Mouse (Mus musculus): ENCODE measurements around the gene Ctsw. TPM values are rescaled to one million over a fixed set of nuclear protein-coding genes. Genes with fewer than 3 reads are reported as not detected.
A peak's percentile ranks its signal among the peaks of the same experiment; 100 is the strongest.

The Ctsw gene
- total RNA-seq, 2 experiments from 2014 or later = not detected

- intact Hi-C loops (cut with DNase I) = no loop called here
- no peak for DNase-seq
Observed at GRCm38 (mm10) chr19:5444954-5445353, 23.4 kb downstream of the Ctsw start.

DNA sequence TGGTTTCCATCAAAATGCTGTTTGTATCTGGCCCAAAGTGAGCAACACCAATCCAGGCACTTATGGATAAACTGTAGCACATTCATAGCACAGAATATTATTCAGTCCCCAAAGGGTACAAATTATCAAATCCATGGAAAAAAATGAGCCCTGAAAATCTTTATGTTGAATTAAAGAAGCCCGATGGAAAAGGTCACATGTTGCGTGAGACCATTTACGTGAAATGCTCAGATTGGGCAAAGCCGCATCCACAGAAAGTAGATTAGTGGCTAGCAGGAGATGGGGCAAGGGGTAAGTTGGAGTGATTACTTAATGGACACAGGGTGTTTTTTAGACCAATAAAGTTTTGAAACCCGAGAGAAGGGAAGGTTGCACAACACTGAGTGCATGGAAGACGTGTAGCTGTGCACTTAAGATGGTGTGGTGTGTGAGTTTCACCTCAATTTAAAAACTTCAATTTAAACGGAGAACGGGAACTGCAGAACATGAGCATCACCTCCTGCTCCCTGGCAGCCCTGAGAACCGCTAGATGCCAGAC is 23.9 kb downstream of the Ctsw start:
- intact Hi-C loops (cut with DNase I) = no loop called here
- no peak for DNase-seq

- intact Hi-C loops (cut with DNase I) = loop anchor here (5.0 kb wide), 1 partner anchor 53 kb away; the partner anchor contains the start of gene Mus81
- DNase-seq = no peak
Observed at GRCm38 (mm10) chr19:5433951-5434350, 34.4 kb downstream of the Ctsw start.

GRCm38 (mm10) chr19:5432992-5433852 is 35.1 kb downstream of the Ctsw start:
- intact Hi-C loops (cut with DNase I) = loop anchor here (5.0 kb wide), 1 partner anchor 54 kb away; the partner anchor contains the start of gene Mus81
- DNase-seq = no peak

GRCm38 (mm10) chr19:5431911-5432464 is 36.3 kb downstream of the Ctsw start:
- no peak for DNase-seq
- intact Hi-C loops (cut with DNase I) = loop anchor here (5.0 kb wide), 1 partner anchor 55 kb away; the partner anchor contains the start of gene Mus81

- no peak for DNase-seq
- intact Hi-C loops (cut with DNase I) = loop anchor here (5.0 kb wide), 1 partner anchor 57 kb away; the partner anchor contains the start of gene Mus81
Observed at GRCm38 (mm10) chr19:5430408-5430807, 37.9 kb downstream of the Ctsw start.

DNA sequence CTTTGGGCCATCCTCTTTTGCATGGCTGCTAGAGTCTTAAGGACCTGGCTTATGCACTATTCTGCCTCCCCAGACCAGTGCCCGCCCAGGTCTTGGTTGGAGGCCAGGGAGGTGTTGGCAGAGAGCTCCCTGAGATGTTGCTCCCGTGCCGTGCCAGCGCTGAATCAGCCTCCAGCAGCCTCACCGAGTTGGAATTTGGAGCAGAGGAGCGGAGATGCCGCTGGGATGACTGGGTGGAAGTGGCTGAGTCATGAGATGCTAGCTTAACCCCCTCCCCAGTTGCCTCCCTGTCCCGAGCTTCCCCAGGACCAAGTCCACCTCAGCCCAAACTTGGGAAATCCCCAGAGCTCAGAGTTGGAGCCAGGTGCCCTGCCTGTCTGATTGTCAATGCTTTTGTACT is 38.5 kb downstream of the Ctsw start:
- intact Hi-C loops (cut with DNase I) = loop anchor here (5.0 kb wide), 1 partner anchor 57 kb away; the partner anchor contains the start of gene Mus81
- peak; percentile 75 to 77 for DNase-seq

GRCm38 (mm10) chr19:5429219-5429618 is 39.1 kb downstream of the Ctsw start:
- intact Hi-C loops (cut with DNase I) = no loop called here
- DNase-seq = no peak

GRCm38 (mm10) chr19:5428083-5428482 is 40.2 kb downstream of the Ctsw start:
- intact Hi-C loops (cut with DNase I) = no loop called here
- no peak for DNase-seq

DNA sequence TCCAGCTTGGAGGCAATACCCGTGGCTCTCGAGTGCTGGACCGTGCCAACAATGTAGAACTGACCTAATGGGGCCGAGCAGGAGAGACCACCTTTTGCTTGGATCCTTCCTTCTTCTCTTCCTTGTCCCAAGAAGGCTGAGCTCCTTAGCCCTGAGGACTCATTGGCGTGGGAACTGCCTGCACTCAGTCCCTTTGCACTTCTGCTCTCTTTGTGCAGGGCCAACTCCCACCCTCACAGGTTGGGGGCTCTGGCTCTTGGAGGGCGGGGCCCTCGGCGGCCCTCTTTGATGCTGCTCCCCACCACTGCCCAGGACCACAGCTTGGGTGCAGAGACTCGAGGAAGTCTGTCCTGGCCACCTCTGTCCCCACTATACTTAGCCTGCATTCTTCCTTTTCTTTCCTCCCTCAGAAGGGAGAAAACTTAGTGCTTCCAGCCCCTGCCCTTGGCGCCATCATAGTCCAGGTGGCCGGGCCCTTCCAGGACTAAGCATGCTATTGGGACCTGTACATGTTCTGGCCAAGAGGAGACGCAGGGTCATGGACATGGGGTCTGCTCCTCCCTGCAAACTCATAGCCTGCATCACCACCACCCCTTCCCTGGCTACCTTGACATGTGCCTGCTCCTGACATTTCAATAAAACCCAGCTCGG is 41.5 kb downstream of the Ctsw start:
- intact Hi-C loops (cut with DNase I) = no loop called here
- DNase-seq = no peak

DNA sequence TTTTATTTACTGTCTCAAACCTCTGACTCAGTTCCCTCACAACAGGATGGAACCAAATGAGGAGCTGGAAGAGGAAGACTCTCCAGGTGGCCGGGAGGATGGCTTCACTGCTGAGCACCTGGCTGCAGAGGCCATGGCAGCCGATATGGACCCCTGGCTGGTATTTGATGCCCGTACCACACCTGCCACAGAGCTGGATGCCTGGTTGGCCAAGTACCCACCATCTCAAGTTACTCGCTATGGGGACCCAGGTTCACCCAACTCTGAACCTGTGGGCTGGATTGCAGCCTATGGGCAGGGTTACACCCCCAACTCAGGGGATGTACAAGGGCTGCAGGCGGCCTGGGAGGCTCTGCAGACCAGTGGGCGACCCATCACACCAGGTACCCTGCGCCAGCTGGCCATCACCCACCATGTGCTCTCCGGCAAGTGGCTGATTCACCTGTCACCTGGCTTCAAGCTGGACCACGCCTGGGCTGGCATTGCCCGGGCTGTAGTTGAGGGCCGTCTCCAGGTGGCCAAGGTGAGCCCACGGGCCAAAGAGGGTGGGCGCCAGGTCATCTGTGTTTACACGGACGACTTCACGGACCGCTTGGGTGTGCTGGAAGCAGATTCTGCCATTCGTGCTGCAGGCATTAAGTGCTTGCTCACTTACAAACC is 42.3 kb downstream of the Ctsw start:
- intact Hi-C loops (cut with DNase I) = no loop called here
- no peak for DNase-seq

DNA sequence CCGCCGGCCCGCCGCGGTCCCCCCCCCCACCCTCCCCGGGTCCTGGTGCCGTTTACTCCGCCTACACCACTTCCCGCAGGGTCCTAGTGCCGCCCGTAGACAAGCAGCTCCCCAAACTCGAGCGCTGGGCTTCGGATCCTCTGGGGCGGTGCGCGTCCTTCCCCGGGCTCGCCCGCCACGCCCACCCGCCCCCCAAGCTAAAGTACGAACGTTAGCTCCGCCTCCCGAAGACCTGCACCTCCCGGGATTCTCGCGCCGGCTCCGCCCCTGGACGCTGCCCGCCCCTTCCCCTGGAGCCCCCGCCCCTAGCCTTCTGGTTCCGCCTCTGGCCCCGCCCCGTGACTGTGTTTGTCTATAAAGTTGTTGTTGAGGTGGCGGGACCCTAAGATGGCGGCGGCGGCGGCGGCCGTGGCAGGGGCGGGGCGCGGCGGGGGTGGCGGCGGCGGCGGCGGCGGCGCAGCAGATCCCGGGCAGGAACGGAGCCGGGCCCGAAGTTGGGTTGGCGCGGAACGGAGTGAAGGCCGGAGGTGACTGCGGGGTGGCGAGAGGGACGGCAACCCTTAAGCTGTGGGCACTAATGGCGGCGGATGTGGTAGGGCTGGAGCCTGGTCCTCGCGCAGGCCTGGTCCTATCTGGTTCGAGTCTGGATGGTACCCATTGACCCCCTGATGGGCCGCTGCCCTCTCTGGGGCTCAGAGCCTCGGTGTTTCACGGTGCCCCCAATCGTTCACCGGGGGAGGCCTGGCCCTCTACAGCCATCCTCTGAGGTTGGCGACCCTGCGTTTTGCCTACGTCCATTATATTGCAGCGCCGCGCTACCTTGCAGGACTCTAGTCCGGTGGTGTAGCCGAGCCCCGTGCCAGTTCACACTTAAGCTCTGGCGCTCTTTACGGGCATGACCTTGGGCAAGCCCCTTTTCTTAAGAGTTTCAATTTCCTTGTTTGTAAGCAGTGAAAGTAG is 43.2 kb downstream of the Ctsw start, which contains the start of the genes Drap1 and AI837181:
Gene Drap1 (minus strand): TSS at position 198 of the 960 bp plus-strand sequence.
Gene AI837181 (plus strand): TSS at position 363 of the 960 bp plus-strand sequence.
- intact Hi-C loops (cut with DNase I) = no loop called here
- DNase-seq = peak; percentile 90 to 95

DNA sequence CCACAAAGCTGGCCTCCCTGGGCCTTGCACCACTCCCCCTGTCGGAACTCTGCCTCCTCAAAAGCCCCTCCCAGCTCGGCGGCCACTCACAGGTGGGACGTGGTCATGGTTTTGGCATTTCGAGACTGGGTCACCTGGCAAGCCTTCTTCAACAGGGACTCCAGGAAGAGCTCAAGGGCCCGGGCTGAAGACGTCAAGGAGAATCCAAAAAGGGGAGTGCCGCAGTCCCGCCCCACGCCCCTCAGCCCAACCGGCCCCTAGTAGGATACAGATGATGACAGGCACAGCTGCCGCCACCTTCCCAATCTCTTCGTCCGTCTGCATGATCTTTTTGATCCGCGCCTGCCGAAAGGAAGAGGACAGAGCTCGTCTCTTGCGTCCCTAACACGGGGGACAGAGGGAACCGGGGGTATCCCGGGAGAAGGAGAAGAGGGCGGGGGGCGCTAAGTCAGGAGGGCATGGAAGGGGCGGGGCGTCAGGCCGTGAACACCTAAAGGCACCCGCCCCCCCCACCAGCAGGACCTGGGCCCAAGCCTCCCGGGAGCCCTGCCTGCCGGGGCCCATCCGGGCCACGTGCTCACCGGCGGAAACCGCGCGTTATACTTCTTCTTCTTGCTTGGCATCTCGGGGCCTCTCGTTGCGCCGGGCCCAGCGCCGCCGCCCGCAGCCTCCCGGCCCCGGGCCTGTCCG is 44.1 kb downstream of the Ctsw start:
- intact Hi-C loops (cut with DNase I) = no loop called here

GRCm38 (mm10) chr19:5423561-5423960 is 44.7 kb downstream of the Ctsw start:
- intact Hi-C loops (cut with DNase I) = no loop called here
- DNase-seq = no peak

More for the DNA sequence above, 44.1 kb downstream of the Ctsw start:
- DNase-seq = peak; percentile 65 to 73

- intact Hi-C loops (cut with DNase I) = no loop called here
- DNase-seq = no peak
Observed at GRCm38 (mm10) chr19:5422895-5423443, 45.3 kb downstream of the Ctsw start.

DNA sequence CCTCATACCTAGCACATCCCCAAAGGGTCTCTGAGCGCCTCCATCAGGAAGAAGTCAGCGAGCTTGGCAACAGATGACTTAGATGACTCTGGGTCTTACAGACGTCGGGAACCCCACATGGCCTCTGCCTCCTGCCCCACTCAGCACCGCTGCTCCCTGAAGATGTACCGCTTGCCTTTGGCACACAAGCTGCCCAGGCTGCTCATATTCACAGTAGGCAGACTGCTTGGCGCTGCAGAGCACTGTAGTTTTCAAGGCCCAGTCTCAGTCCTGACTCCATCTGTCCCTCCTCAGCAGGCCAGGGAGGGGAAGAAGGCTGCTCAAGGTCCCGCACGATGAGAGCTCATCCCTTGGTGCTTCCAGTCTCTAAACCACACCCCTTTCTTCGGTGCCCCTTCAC is 46.0 kb downstream of the Ctsw start:
- intact Hi-C loops (cut with DNase I) = no loop called here

DNA sequence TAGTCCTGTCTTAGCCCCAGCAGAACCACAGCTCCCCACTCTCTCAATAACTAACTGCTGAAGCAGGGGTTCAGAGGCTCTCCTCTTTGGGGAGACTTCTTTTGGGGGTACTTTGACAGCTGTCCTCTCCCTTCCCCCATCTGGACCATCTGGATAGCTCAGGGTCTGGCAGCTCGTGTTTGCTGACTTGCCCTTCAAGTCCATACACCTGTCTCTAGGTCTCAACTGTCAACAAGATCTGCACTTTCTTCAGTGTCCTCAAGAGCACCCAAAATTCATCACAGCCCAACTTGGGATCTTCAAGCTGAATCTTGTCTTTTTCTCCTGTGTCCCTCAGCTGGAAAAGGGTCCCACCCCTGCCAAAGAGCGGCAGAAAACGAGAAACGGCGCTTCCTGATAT is 46.5 kb downstream of the Ctsw start:
- DNase-seq = no peak
- intact Hi-C loops (cut with DNase I) = no loop called here

More for the DNA sequence above, 46.0 kb downstream of the Ctsw start:
- DNase-seq = no peak

DNA sequence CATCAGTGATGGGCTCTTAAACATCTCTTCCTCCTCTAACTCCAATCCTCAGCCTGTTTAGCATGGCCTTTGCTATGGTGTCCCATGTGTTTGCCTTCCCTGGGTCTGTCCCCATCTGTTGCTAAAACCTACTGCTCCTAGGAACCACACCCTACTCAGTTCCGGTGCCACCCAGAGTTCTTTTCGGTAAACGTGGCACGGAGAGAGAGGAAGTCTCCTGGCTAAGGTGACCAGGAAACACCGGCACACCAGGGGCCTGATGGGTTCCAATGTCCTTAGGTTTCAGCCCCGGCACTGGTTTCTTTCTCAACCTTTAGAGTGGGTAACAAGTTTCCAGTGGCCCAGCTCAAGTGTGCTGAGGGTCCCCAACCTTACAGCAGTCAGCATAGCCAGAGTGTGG is 47.7 kb downstream of the Ctsw start:
- DNase-seq = no peak
- intact Hi-C loops (cut with DNase I) = no loop called here

All from gastrocnemius, postnatal 36 days (tissue).